Mouse (Mus musculus) spleen, adult 12 weeks (tissue): ENCODE results near the gene Inip.
A peak's percentile ranks its signal among the peaks of the same experiment; 100 is the strongest.

ENCODE experiments used
- DNase-seq: peaks from one replicate; pipeline ENCODE4 v3.0.0; 2022; ENCODE audit warnings: low spot score

The Inip gene

GRCm38 (mm10) chr4:59801489-59801888 lies at the start of gene Inip:
Gene Inip (minus strand): TSS chr4:59801589.
- DNase-seq: no peak

DNA sequence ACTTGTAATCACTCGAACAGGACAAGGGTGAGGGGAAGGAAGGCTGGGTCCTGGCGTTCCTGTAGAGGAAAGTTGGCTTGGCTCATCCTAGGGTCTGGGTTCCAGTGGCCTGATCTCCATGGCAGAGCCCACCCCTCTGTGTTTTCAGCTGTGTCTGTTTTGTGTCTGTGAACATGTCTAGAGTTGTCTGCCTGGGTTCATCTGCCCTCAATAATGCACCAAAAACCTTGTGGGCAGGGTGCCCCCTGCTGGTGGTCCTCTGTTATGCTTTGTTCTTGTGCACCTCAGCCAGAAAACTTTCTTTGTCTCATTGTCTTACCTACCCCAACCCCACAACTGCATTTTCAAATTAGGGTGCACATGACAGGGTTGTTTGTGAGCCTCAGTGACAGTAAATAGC lies 48.8 kb upstream of the Inip start:
- peak; percentile 61 for DNase-seq

GRCm38 (mm10) chr4:59847447-59847846 lies 46.1 kb upstream of the Inip start:
- no peak for DNase-seq

GRCm38 (mm10) chr4:59845245-59845637 lies 43.9 kb upstream of the Inip start:
- DNase-seq: no peak

DNA sequence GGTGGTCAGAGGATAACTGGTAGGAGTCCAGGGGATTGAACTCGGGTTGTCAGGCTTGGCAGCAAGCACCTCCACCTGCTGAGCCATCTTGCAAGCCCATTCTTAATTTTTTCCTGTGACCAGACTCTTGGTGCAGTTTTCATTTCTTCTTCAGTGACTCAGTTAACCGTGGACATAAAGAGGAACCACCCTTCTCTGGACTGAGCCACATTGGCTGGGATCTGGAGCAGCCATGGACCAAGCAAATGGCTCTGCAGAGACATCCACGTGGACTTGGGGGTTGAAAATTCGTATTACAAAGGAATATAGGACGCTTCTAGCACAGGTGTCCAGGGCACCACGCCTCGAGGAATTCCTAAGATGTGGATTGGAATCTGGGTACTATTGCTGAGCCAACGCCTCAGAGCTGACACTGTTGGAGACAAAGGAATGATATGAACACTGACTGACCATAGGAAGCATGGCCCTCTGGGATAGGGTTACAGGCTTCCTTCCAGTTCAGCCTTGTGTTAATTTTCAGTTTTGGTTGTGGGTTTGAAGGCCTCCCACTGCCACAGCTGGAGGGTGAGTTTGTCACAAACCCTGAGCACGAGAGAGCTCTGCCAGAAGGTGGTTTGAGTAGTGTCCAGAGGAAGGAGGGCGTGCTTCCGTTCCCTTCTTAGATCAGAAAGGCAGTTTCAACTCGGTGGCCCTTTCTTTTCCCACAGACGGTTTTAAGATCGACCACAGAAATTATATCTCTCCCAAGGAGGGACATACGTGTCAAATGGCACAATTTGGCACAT lies 43.3 kb upstream of the Inip start:
- DNase-seq: no peak

DNA sequence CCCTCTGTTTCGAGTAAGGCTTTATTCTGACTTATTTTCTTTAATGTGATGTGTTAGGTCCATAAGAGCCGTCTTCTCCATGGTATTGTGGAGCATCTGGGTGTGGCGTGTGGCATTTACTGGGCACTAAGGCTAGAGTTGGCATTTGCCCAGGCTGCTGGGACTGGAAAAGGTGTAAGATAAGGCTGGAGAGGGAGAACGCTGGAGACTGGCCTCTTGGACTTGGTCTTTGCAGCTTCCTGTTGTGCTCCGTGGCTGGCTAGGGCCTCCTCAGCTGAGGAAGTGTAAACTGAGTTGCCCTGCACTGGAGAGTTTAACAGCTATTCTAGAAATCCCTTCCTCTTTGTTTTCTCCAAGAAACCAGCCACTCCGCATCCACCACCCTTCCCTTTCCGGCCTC lies 36.3 kb upstream of the Inip start:
- DNase-seq: no peak

DNA sequence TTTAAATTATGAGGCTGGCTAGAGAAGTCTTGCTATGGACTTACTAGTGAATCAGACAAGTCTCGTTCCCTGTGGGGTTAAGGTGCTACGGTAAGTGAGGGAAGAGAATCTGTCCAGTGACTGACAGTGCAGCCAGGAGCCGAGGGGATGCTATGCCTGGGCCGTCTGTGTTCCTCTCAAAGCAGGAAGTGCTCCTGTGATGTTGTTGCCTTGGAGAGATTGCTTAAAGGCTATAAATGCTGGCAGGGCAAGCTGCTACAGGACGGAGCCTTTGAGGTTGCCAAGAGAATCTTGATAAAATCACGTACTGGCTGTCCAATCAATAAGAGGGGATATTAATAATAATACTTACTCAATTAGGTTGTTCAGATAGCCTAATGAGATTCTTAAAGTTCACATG lies 31.4 kb upstream of the Inip start:
- DNase-seq: no peak

GRCm38 (mm10) chr4:59831038-59831437 lies 29.6 kb upstream of the Inip start:
- DNase-seq: no peak

DNA sequence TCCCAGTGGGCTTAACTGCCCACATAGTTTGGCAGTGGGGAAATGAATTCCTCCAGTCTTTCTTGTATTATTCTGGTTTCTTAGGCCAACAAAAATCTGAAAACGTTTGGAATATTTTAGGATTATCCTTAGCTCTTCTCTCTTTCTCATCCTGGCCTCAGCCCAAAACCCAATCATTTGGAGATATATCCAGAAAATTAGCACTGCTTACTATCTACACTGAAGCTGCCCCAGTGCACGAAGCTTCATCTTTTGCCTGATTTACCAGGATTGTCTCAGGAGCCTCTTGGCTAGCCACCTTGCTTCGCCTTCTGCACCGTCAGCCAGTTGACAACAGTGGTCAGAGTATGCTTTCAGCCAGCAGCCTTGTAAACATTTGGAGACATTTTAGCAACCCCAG lies 27.7 kb upstream of the Inip start:
- no peak for DNase-seq

- no peak for DNase-seq
These were observed 25.0 kb upstream of the Inip start for GRCm38 (mm10) chr4:59826381-59826780.

DNA sequence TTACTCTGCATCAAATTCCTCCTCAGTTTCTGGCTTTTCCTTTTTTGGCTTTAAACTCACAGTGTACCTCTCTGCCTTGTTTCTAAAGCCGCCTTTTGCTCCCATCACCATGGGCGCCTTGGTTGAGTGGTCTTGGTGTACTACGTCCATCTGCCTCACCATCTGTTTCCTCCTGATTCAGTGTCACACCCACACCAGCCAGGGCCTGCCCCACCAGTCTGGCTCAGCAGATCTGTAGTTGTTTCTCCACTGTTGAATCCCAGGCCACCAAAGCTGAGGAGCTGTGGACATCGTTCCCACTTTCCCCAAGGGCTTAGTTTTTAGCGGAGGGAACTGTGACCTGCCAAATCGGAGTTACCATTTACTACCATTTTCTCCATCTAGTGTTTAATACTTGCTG lies 24.2 kb upstream of the Inip start:
- no peak for DNase-seq

DNA sequence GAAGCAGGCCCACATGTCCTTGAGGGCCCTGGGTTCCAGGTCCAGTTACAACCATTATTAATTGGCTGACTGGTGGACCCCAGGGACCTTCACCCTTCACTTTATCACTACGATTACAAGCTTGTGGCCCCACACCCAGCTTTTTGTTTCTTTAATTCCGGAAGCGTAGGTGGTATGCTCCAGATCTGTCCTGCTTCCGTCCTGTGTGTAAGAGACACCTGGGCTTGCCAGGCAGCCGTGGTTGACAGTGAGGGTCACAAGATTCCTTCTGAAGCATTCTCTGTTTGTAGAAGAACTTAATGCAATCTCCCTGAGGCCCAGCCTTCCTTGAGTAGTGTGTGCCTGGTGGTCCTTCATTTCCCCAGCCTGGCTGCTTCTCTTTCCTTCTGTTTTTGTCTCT lies 23.5 kb upstream of the Inip start:
- no peak for DNase-seq

DNA sequence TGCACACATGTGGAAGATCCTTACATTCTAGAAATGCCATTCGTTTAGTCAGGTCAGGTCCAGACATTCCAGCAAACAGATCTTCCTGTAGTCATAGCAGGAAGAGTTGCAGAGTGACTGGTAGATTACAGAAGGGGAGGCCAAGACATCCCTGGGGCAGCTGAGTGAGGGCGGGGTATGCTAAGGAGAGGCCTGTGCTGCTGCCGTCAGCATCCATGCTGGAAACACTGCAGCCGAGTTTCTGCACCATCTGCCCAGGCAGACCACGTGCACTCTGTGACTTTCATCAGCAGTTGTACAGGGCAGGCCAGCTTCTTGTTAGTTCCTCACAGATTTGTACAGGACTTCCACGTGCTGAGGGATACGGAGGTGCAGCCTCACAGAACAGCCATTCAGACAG lies 22.1 kb upstream of the Inip start:
- DNase-seq: no peak

DNA sequence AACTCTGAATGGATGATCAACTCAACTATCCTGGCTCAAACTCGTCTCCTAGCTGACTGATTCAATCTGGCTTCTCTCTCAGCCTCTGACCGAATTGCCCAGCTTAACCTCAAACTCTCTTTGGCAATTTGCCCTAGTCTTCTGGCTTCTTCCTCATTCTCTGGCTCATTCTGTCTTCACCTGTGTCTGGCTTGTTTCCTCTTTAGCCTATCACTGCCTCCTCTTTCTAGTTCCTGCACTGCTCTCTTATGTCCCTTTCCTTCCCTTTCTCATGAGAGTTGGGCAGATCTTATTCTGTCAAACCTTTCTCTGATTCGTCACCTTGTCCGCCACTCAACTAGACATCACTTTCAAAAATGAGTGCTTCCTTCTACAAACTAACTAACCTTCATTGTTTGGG lies 20.7 kb upstream of the Inip start:
- no peak for DNase-seq

DNA sequence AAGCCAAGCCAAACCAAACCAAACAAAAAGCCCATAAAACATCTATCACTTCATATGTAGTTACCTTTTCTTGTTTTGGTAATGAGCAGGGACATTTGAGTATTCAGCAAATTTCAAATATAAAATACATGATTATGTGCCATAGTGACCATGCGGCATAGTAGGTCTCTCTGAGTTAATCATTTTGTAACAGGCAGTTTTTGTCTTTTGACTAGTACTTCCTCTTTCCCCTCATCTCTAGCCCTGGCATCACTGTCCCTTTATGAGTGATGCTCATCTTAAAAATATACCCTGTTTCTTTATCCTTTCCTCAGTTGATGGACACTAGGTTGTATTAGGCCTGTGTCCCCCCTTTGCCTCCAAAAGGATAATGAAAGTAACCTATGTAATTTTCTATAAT lies 20.1 kb upstream of the Inip start:
- DNase-seq: no peak

DNA sequence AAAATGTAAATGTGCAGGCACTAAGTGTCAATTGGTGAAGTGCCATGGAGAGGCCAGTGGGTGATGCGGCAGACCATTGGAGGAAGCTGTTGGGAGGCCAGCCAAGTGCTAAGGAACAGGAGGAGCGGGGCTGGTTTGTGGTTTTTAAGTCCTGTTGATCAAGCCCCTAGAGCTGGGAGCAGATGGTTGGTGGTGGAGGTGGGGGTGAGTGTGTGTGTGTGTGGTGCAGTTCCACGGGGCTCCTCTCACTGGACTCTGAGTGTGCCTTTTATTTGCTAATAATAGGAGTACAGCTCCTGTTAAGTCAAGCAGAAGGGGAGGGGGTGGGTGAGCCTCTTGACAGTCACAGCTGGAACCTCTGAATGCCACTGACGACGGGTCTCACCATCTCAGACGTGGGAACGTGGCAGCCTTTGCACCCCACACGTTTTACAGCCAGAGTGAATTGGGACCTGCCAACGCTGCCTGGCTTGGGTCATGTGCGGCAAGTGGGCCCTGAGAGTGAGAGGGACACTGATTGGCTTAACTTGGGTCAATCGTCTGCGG lies 18.2 kb upstream of the Inip start:
- no peak for DNase-seq

- DNase-seq: no peak
These were observed 17.7 kb upstream of the Inip start for GRCm38 (mm10) chr4:59819054-59819472.

DNA sequence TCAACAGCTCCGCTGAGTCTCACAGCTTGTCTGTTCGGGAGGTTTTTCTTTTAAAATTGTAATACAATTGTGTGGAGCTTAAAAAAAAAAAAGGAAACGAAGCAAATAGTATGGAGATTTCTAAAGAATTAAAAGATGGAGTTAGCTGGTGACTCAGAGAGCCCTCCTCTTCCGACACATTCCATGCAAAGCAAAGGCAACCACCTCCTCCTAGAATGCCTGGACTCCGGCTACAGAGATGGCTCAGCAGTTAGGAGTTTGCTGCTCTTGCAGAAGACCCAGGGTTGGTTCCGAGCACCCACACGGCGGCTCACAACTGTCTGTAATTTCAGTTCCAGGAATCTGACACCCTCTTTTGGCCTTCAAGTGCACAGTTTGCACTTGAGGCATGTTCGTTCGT lies 17.1 kb upstream of the Inip start:
- DNase-seq: no peak

DNA sequence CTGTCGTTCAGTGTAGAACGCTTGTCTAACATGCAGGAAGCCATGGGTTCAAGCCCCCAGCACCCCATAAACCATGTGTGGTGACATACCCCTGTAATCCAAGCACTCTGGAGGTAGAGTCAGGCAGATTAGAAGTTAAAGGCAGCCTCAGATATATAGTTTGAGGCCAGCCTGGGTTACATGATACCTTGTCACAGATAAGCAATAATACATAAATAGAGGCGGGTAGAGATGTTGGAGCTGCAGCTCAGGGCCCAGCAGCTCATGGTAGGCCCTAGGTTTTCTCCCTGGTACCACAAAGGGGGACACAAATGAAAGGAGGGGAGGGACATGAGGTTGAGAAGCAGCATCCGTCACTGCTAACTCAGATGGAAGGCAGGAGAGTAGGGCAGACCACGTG lies 16.4 kb upstream of the Inip start:
- no peak for DNase-seq

GRCm38 (mm10) chr4:59816477-59816876 lies 15.1 kb upstream of the Inip start:
- DNase-seq: no peak

GRCm38 (mm10) chr4:59816016-59816415 lies 14.6 kb upstream of the Inip start:
- DNase-seq: no peak

GRCm38 (mm10) chr4:59815121-59815810 lies 13.9 kb upstream of the Inip start:
- DNase-seq: no peak

DNA sequence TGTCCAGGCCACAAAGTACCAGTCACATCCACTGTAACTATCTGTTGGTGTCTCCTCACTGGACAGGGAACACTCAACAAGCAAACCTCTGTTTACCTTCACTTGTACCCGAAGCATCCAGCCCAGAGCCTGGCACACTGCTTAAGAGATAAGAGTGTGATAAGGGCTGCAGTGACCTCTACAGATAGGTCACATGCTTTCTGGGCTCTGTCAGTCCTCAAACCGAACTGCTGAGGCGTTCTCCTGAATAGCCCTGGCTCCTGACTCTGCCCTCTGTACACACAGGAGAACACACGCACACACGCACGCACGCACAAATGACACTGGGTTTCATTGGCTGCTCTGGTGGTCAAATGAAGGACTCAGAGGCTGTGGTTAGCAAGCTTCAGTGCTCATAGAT lies 12.7 kb upstream of the Inip start:
- DNase-seq: no peak

DNA sequence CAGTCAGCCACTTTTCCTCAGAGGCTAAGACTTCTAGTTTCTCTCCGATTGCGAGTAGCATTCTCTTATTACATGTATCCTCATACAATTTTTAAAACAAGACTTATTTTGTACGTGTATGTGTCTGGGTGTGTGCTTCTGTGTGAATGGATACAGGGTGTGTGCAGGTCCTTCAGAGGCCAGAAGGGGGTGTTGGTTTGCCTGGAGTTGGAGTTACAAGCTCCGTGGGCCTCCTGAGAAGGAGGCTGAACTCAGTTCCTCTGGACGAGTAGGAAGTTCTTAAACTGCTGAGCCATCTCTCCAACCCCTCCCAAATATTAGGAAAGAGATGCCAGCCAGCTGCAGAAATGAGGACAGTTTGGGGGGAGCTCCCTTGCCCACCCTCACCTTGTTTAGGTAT lies 7.0 kb upstream of the Inip start:
- no peak for DNase-seq
